Mouse (Mus musculus) macrophage (primary cell): ENCODE measurements around the gene 1700102P08Rik. TPM values are rescaled to one million over a fixed set of nuclear protein-coding genes. Genes with fewer than 3 reads are reported as not detected.
A peak's percentile ranks its signal among the peaks of the same experiment; 100 is the strongest.

Experiments
- H3K27ac ChIP-seq: fragments of 350-480 bp; formaldehyde crosslinking; 2 replicates; pipeline ENCODE4 v1.9.0; 2021
- H3K36me3 ChIP-seq: fragments of 350-480 bp; formaldehyde crosslinking; 2 replicates; pipeline ENCODE4 v1.9.0; 2021; ENCODE audit errors: inconsistent target
- H3K4me3 ChIP-seq: fragments of 350-480 bp; formaldehyde crosslinking; 2 replicates; pipeline ENCODE4 v1.9.0; 2021; ENCODE audit errors: inconsistent target
- H3K79me2 ChIP-seq: fragments of 350-480 bp; formaldehyde crosslinking; 2 replicates; pipeline ENCODE4 v1.9.0; 2021; ENCODE audit errors: inconsistent target
- WGBS: methylation state at CpG from one replicate; pipeline ENCODE4 v1.1.7; 2026; ENCODE audit warnings: inconsistent platforms; ENCODE audit not compliant: missing documents; 5-methylcytosine and 5-hydroxymethylcytosine counted together
- polyA plus RNA-seq: library from polyadenylated mRNA; stranded (reverse); fragments of 250-400 nt; gene quantifications from 3 replicates; pipeline ENCODE4 v1.2.4, GENCODE M21; 2018; ENCODE audit warnings: inconsistent platforms

Gene 1700102P08Rik
- polyA plus RNA-seq, 1 experiment from 2014 or later: not detected

DNA sequence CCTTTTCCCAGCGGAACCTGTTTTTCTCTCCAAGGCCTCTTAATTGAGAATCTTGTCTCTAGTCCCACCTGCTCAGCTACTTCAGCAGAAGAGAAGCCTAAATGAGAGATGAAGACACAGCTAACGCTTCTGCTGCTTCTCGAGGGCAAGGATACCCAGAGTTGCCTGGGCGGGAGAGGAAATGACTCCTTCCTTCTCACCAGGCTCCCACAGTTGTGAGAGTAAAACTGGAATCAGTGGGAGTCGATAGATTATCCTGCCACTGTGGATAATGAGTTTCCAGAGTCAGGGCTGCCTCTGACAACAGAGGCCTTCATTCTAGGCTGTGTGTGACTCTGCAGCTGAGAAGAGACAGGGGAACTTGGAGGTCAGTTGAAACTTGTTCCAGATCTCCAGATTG is 47.9 kb downstream of the 1700102P08Rik start:
- no peaks in the 10 kb centered on the region for H3K36me3 ChIP-seq
- 84% methylated on average over 5 of the region's 5 CpGs for WGBS
- H3K79me2 ChIP-seq: no peaks in the 10 kb centered on the region
- H3K4me3 ChIP-seq: no peak overlapping the region
- no peak overlapping the region for H3K27ac ChIP-seq

GRCm38 (mm10) chr9:108441236-108441919 is 48.8 kb downstream of the 1700102P08Rik start:
- WGBS: 94% methylated on average over 11 of the region's 11 CpGs
- H3K79me2 ChIP-seq: no peaks in the 10 kb centered on the region
- H3K4me3 ChIP-seq: no peak overlapping the region
- H3K36me3 ChIP-seq: no peaks in the 10 kb centered on the region
- H3K27ac ChIP-seq: no peak overlapping the region

DNA sequence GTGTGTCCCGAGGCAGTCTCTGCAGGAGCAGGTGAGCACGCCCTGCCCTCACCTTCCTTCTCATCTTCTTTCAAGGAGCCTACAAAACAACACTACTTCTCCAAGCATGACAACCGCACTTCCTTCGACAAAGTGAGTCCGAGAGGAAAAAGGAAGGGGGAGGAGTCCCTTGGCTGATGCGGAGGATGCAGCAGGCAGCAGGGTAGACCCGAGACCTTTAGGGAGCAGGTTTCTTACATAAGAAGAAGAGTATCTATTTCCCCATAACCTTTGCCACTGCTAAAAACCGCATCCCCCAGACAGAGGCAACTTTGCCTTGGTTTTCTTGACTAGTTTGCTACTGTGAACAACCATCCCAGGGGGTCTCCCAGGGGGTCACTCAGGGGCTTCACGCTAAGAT is 52.5 kb downstream of the 1700102P08Rik start:
- 27% methylated on average over 9 of the region's 9 CpGs for WGBS
- H3K36me3 ChIP-seq: no peaks in the 10 kb centered on the region

DNA sequence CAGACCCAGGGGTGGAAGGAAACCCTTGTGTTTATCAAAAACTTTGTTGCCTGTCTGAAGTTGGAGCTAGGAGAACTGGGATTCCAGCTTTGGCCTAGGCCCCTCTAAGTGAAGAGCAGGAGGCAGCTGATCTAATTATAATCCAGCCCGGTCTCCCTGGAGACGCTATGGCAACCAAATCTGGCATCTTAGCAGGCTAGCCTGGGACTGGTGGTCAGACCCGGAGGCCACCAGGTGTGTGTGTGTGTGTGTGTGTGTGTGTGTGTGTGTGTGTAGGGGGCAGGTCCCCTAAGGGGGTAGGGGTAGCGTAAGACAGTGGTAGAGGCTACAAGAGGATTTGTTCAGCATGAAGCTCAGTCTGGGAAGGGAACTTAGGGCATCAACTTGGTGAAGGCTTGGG is 57.3 kb downstream of the 1700102P08Rik start:
- no peak overlapping the region for H3K4me3 ChIP-seq
- H3K27ac ChIP-seq: no peak overlapping the region
- no peaks in the 10 kb centered on the region for H3K36me3 ChIP-seq
- WGBS: 76% methylated on average over 4 of the region's 4 CpGs
- no peaks in the 10 kb centered on the region for H3K79me2 ChIP-seq

More for the DNA sequence above, 52.5 kb downstream of the 1700102P08Rik start:
- Histone ChIP-seq H3K4me3 (no peak overlapping the region), H3K79me2 (no peaks in the 10 kb centered on the region), H3K27ac (no peak overlapping the region)

DNA sequence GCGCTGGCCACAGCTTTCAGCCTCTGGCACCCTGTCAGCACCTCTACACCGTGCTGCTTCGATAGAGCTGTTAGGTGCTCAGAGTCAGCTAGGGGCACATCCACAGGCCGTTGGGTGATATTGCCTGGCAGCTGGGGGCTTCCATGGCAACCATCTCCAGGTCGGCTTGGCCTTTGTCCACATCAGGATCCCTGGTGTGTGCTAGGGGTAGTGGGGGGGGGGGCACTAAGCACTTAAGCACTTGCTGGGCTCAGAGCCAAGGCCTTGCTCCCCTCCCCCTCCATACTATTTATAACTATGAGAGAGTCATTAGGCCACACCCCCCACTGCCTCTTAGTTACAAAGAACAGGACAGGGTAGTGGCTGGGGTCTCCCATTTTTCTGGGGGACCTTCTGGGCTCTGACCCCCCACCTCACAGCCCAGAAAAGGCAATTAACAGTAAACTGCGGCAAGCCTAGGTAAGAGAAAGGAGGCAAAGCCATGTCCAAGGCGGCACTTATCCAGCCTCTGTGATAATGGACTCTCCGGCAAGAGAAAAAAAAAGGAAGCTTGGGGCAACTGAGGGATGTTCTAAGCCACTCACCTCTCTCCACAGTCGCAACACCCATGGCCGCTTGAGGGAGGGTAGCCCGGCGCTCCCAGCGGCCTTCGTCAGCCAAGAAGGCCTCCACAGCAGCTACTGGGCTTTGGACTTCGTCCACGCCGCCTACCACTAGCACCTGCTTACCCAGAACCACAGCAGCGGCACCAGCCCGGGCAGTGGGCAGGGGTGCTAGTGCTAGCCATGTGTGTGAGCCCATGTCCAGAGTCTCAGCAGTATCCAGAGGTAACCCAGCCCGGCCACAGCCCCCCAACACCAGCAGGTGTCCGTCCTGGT is 57.9 kb downstream of the 1700102P08Rik start:
- H3K27ac ChIP-seq: no peak overlapping the region
- H3K79me2 ChIP-seq: no peaks in the 10 kb centered on the region
- 66% methylated on average over 21 of the region's 21 CpGs for WGBS
- H3K36me3 ChIP-seq: no peaks in the 10 kb centered on the region
- H3K4me3 ChIP-seq: no peak overlapping the region

- WGBS: 96% methylated on average over 6 of the region's 6 CpGs
- Histone ChIP-seq H3K4me3 (no peak overlapping the region), H3K79me2 (no peaks in the 10 kb centered on the region), H3K36me3 (no peaks in the 10 kb centered on the region), H3K27ac (no peak overlapping the region)
Measured at GRCm38 (mm10) chr9:108451170-108451493, 58.5 kb downstream of the 1700102P08Rik start.

DNA sequence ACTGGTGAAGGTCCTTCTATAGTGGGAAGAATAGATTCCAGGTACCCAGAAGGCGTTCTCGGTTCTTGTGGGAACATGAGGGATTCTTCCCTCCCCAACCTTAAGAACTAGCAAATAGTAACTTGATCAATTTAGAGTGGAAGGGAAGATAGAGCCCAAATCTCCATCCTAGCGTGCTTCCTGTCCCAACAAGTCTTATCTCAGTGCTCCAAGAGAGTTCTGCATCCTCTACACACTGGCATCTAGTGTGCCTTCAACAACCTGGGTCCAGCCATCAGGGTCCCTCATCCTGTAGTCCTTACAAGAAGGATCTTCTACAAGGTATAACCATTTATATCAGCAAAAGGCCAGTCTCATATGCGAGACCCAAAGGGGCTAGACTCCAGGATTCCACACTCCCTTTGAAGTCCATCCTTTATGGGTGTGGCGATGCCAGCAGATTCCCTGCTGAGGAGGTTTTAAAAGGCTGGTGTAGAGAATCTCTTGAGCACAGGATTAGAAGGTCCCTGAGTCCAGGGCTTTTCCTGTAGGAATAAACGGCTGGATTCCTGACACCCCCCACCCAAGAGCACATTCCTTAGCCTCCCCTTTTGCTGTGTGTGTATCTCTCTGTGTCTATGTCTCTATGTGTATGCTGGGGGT is 59.0 kb downstream of the 1700102P08Rik start:
- WGBS: 93% methylated on average over 5 of the region's 6 CpGs
- H3K36me3 ChIP-seq: no peaks in the 10 kb centered on the region
- H3K4me3 ChIP-seq: no peak overlapping the region
- no peaks in the 10 kb centered on the region for H3K79me2 ChIP-seq
- H3K27ac ChIP-seq: no peak overlapping the region

DNA sequence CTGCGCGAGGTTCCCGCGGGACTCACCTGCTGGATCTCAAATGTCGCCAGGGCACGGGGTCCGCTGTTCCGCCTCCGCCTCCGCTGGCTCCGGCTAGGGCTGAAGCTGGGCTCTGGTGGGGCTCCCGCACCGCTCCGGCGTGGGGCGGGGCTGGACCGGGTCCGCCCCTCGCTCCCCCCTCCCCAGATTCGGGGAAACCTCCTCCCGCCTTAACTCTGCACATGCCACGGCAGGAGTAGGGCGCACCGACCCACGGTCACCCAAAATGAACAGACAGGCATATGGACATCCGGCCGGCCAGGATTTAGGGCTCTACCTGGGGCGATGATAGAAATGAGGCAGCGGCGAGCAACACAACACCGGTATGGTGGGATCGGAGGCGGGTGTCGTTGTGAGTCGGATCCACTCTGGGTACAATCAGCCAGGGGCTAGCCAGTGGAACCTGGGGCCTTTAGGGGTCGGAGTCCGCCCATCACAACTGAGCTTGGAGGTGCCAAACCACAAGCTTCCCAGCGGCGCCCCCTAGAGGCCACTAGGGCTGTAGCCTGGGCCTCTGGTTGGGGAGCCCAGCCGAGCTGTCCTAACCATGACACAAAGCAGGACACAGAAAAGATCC is 59.8 kb downstream of the 1700102P08Rik start:
- H3K36me3 ChIP-seq: no peaks in the 10 kb centered on the region
- WGBS: 3% methylated on average over 40 of the region's 40 CpGs
- no peaks in the 10 kb centered on the region for H3K79me2 ChIP-seq
- no peak overlapping the region for H3K27ac ChIP-seq
- H3K4me3 ChIP-seq: peak overlapping the region; percentile 23; the same call in 1 of the 2 replicates

DNA sequence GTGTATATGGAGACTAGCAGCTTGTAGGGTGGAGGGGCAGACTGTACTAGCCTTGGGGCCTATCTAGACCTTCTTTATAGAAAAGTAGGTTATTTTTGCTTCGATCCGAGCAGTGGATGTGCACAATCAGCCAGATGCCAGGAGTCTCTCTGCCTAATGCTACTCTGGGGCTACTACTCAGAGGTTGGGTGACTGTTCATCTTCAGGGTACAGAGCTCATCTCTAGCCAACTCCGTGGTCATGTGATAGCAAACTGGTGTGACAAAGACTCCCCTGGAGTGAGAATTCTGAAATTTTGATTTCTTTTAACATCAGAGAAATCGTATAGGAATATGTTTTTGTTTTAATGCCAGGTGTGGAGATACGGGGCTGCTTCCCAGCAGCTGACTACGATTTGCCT is 60.3 kb downstream of the 1700102P08Rik start:
- no peaks in the 10 kb centered on the region for H3K36me3 ChIP-seq
- H3K4me3 ChIP-seq: no peak overlapping the region; the same call in 1 of the 2 replicates
- no peaks in the 10 kb centered on the region for H3K79me2 ChIP-seq
- 64% methylated on average over 6 of the region's 6 CpGs for WGBS
- H3K27ac ChIP-seq: no peak overlapping the region

DNA sequence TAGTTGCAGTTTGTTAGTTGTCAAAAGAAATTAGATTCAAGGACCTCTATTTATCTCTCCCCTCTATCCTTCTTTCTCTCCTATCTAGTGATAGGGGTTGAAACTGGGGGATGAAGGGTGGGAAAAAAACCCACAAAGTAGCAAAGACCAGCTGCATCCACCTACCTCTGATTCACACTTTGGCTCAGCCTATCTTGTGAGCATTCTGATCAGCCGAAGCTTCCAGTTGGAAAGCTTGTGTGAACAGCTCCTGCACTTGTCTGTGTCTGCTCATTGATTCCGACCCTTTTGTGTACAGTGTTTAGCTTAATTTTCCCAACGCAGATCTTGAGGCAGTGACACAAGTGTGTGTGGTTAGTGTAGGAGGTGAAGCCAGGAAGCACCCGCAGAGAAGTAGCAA is 60.9 kb downstream of the 1700102P08Rik start:
- Histone ChIP-seq H3K36me3 (no peaks in the 10 kb centered on the region), H3K27ac (no peak overlapping the region), H3K4me3 (no peak overlapping the region), H3K79me2 (no peaks in the 10 kb centered on the region)
- WGBS: 45% methylated on average over 4 of the region's 4 CpGs

- H3K4me3 ChIP-seq: no peak overlapping the region
- no peak overlapping the region for H3K27ac ChIP-seq
- WGBS: 95% methylated on average over 6 of the region's 6 CpGs
- H3K36me3 ChIP-seq: no peaks in the 10 kb centered on the region
- no peaks in the 10 kb centered on the region for H3K79me2 ChIP-seq
Measured at GRCm38 (mm10) chr9:108454429-108454828, 61.8 kb downstream of the 1700102P08Rik start.

DNA sequence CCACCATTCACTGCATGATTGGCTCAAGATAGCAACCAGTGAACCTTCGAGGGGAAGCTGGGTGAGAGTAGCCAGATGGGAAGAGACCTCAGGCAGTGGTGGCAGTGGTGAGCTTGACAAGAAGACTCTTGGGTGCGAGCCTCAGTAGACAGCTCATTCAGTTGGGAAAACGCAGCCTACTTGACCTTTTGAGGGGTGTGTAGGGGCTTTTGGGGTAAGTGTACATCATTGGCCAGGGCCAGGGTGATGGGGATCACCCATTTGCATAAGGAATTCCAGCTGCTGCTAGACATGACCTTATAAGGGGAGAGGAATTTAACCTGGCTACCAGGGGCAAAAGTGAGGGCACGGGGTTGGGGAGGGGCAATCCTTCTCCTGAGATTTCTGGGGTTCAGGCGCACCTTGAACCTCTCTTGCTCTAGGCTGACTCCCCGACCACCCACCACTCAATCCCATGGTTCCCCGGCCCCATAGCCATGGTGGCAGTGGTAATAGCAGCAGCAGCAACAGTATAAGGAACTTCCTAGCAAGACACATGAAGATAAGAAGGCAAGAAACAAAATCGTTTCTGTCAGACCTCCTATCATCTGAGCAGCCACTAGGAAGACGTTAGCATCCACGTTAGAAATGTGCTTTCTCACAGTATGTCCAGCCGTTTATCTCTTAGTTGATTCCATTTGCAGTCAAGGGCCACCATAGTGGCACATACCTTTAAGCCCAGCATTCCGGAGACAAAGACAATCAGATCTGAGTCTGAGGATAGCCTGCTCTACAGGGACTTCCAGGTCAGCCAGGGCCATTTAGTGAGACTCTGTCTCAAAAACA is 63.4 kb downstream of the 1700102P08Rik start:
- 84% methylated on average over 12 of the region's 12 CpGs for WGBS
- Histone ChIP-seq H3K4me3 (no peak overlapping the region), H3K36me3 (no peaks in the 10 kb centered on the region), H3K27ac (no peak overlapping the region), H3K79me2 (peaks cover 5% of the 10 kb centered on the region)

DNA sequence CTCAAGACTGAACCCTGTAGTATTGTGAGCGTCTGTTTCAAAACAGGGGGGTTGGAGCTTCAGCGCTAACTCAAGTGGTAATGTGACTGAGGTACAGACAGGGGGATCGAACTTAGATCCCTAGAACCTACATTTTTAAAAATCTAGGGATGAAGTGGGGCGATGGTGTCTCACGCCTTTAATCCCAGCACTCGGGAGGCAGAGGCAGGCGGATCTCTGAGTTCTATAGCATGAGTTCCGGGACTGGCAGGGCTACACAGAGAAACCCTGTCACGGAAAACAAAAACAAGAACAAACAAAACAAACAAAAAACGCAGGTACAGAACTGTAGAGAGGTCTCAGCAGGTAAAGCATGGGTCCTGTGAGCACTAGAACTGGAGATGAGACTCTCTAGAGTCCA is 64.3 kb downstream of the 1700102P08Rik start:
- Histone ChIP-seq H3K4me3 (no peak overlapping the region), H3K79me2 (peaks cover 15% of the 10 kb centered on the region), H3K27ac (no peak overlapping the region), H3K36me3 (no peaks in the 10 kb centered on the region)
- 95% methylated on average over 10 of the region's 10 CpGs for WGBS

- Histone ChIP-seq H3K4me3 (no peak overlapping the region; the same call in 1 of the 2 replicates), H3K36me3 (peaks cover 22% of the 10 kb centered on the region), H3K79me2 (peaks cover 37% of the 10 kb centered on the region), H3K27ac (no peak overlapping the region)
- WGBS: 92% methylated on average over 1 of the region's 1 CpGs
Measured at GRCm38 (mm10) chr9:108459939-108460318, 67.3 kb downstream of the 1700102P08Rik start.
